Mouse (Mus musculus) MEL (cell line): ENCODE results near the gene Cdk10.

Source experiments
- CHD1 ChIP-seq: IDR thresholded peaks from 2 replicates; pipeline ENCODE4 v1.6.1; 2012; ENCODE audit warnings: low read depth, mild to moderate bottlenecking, inconsistent platforms, low read length, improper control_type of control experiment
- CTCF ChIP-seq, 3 experiments: IDR thresholded peaks in 2 of 3; conservative IDR thresholded peaks in 1 of 3; 2 replicates each; pipeline ENCODE4 v1.5.1; 2011 to 2012; ENCODE audit warnings: low read length in 3 of 3, low read depth in 2 of 3, mild to moderate bottlenecking in 2 of 3, improper control_type of control experiment in 1 of 3, inconsistent platforms in 1 of 3, mixed read lengths in 1 of 3, moderate library complexity in 1 of 3; ENCODE audit not compliant: control insufficient read depth in 1 of 3, insufficient read depth in 1 of 3, poor library complexity in 1 of 3, severe bottlenecking in 1 of 3
- EP300 ChIP-seq, 2 experiments: IDR thresholded peaks; 2 replicates each; pipeline ENCODE4 v1.6.1; 2011; ENCODE audit warnings: improper control_type of control experiment in 2 of 2, low read length in 2 of 2, low read depth in 1 of 2, mild to moderate bottlenecking in 1 of 2
- HCFC1 ChIP-seq: IDR thresholded peaks from 2 replicates; pipeline ENCODE4 v1.6.1; 2012; ENCODE audit warnings: low read depth, mild to moderate bottlenecking, inconsistent platforms, low read length, improper control_type of control experiment, moderate library complexity
- MYC ChIP-seq: IDR thresholded peaks from 2 replicates; pipeline ENCODE4 v1.6.1; 2011; ENCODE audit warnings: low read depth, mild to moderate bottlenecking, low read length, improper control_type of control experiment, moderate library complexity
- ZNF384 ChIP-seq: IDR thresholded peaks from 2 replicates; pipeline ENCODE4 v1.6.1; 2012; ENCODE audit warnings: low read depth, mild to moderate bottlenecking, inconsistent platforms, low read length, improper control_type of control experiment

DNA sequence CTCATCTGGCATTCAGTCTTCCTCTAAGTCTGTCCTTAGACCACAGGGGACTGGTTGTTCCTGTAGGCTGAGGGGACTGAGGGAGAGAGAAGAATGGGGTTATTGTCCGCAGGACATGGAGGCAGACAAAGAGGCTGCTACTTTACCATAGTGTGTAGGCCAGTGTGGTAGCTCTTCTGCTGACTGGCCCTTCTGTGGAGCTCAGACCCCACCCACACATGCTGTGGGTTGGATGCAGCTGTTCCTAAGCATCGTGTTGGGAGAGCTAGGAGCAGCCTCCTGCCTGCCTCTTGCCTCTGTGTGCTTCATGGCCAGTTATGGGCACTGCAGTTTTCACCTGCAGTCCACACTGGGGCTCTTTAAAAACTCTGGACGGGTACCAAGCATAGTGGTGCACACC lies 32.5 kb downstream of the Cdk10 start:
- TF ChIP-seq HCFC1, result no peak
- no peak for TF ChIP-seq EP300 (IDR thresholded peaks at IDR 0.05; ENCODE audit: low read depth in 1 of 2, low read length in 2 of 2)
- TF ChIP-seq MYC, result no peak
- no peak for TF ChIP-seq CTCF (IDR thresholded peaks at IDR 0.05 in 2 of 3, conservative IDR thresholded peaks at IDR 0.05 in 1 of 3; ENCODE audit: control insufficient read depth in 1 of 3, insufficient read depth in 1 of 3, low read depth in 2 of 3, low read length in 3 of 3, poor library complexity in 1 of 3, severe bottlenecking in 1 of 3)
- no peak for TF ChIP-seq ZNF384
- TF ChIP-seq CHD1, result no peak
